Mouse (Mus musculus): Measurements from ENCODE around the gene Tmem211.

The Tmem211 gene

GRCm38 (mm10) chr5:113226632-113227102, at the start of gene Tmem211:
Gene Tmem211 (plus strand): TSS chr5:113226909.
- peak; percentile 89 for DNase-seq (ENCODE audit: extremely low spot score, low spot score)

DNA sequence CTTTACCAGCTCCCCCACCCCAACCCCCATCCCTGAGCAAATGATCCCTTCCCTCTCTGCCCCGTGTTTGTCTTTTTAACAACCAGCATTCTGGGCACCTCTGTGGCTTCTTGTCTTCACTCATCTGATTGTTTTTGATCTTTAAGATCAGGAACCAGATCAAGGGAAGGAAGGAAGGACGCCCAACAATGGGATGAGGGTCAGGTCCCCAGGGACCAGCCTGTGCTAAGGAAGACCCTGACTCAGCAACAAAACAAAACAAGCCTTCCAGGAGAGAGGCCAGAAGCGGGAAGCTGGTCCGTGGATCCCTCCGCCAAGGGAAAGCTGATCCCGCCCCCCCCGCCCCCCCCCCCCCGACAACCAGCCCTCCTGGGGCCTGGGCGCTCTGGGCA, 47.3 kb upstream of the Tmem211 start:
- no peak for DNase-seq (ENCODE audit: extremely low spot score, low spot score)

- peak; percentile 89 for DNase-seq (ENCODE audit: extremely low spot score, low spot score)
These were observed 46.6 kb upstream of the Tmem211 start for GRCm38 (mm10) chr5:113179843-113180682.

DNA sequence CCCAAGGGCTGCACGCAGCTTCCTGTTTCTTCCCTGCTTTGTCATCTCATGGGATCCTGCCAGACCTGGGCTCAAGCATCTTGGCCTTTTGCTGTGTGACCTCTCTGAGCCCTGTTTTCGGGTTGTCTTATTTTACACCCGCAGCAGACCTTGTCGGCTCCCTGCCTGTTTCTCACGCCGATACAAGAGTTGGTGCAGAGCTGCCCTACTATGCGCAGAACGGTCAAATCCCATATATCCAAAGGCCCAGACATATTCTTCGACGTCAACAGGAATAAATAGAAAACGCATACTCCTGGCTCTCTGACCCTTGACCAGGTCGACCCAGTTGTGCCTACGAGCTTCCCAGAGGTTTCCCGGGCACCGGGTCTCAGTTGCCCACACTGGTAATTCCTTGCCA, 46.0 kb upstream of the Tmem211 start:
- DNase-seq (ENCODE audit: extremely low spot score, low spot score): no peak

DNA sequence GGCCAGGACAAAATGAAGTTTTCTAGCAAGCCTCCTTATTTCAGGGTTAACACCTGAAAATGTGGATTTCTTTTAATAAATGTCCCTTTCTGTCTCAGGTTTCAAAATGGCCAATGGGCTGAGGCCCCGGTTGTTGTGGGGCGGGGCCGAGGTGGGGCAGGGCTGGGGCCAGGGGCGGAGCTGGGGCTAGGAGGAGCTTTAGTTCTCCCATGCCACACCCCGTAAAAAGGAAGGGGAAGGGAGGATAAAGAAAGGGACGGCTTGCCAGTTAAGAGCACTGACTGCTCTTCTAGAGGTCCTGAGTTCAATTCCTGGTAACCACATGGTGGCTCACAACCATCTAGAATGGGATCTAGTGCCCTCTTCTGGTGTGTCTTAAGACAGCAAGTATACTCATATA, 45.3 kb upstream of the Tmem211 start:
- no peak for DNase-seq (ENCODE audit: extremely low spot score, low spot score)

DNA sequence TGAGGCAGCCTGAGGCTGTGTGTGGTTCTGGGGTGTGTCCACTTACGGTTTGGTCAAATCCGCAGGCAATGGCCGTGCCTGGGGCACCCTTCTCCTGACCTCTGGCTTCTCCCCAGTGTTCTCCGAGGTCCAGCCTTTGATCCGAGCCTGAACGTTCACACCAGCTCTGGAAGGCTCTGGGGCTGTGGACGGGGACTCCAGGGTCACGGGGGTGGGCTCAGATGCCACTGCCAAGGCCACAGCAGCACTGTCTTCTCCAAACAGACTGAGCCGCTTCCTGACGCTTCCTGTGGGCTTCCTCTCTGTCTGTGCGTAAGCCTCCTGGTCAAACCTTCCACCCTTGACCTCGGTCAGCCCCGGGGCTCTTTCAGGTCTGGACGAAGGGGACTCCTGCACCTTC, 36.2 kb upstream of the Tmem211 start:
- no peak for DNase-seq (ENCODE audit: extremely low spot score, low spot score)

DNA sequence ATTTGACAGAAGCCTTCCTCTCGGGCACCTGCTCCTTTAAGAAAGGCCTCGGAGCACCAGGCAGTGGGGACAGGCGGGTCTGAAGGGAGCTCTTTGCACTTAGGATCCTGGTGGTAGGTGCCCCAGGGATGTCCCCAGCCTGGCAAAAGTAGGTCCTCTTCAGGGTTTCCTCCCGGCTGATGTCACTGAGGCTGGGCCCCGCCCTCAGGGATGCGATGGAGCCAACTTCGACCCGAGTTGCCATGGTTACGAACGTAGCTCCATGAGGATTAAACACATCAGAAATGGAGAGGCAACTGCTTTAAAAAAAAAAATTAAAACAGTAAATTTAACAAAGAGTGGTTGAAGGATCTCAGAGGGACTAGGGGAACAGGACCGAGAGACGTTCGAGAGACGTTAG, 34.8 kb upstream of the Tmem211 start:
- DNase-seq (ENCODE audit: extremely low spot score, low spot score): no peak

DNA sequence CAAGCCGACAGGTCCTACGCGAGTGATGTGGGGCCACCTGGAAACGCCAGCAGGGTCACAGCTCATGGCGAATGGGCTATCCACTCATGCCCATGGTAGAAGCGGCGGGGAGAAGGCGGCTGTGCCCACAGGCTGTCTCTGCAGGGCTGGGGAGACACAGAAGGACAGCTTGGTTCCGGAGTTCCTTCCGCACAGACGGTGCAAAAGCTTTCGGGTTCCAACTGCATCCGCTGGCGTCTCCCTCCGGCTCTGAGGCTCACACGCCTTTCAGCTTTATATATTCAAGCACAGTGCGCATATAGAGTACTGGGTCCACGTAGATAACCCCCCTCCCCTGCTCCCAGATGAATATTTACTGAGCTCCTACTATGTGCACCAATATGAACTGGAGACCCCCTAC, 32.9 kb upstream of the Tmem211 start:
- DNase-seq (ENCODE audit: extremely low spot score, low spot score): no peak

GRCm38 (mm10) chr5:113195451-113195850, 31.3 kb upstream of the Tmem211 start:
- DNase-seq (ENCODE audit: extremely low spot score, low spot score): no peak

GRCm38 (mm10) chr5:113195907-113196306, 30.8 kb upstream of the Tmem211 start:
- DNase-seq (ENCODE audit: extremely low spot score, low spot score): no peak

DNA sequence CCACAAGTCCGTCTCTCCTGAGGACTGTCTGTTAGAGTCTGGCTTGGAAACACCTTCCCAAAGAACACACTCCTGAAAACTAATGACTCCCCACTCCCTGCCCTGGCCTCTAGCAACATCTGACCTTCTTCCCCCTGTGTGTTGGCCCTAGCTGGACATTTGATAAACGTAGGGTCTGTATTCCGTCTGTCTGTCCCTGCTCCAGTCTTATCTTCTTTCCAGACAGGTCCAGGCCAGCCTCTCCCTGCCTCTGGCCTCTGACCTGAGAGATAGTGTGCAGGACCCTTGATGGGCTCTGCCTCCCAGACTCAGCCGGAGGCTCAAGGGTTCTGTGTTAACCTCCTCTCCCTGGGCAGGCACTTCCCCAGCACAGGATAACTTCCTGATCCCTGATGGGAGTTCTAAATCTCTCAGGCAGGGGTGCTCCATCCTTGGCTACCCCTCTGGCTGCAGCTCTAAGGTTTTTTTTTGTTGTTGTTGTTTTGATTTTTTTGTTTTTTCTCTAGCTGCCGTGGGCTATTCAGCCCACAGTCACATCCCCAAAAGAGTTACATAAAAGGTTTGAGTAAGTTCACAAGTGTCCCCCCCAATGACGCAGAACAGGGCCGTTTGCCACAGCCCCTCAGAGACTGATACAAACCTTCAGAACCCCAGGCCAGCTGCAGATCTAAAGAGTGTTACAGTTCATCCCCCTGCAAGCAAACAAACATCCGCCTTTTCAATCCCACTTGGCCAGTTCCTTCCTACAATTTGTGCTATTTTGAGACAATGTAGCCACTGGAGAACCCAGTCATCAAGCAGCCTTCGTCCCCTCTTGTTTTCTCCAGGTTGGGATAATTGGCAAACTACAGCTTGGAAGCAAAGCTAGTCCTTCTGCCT, 29.6 kb upstream of the Tmem211 start:
- DNase-seq (ENCODE audit: extremely low spot score, low spot score): no peak

DNA sequence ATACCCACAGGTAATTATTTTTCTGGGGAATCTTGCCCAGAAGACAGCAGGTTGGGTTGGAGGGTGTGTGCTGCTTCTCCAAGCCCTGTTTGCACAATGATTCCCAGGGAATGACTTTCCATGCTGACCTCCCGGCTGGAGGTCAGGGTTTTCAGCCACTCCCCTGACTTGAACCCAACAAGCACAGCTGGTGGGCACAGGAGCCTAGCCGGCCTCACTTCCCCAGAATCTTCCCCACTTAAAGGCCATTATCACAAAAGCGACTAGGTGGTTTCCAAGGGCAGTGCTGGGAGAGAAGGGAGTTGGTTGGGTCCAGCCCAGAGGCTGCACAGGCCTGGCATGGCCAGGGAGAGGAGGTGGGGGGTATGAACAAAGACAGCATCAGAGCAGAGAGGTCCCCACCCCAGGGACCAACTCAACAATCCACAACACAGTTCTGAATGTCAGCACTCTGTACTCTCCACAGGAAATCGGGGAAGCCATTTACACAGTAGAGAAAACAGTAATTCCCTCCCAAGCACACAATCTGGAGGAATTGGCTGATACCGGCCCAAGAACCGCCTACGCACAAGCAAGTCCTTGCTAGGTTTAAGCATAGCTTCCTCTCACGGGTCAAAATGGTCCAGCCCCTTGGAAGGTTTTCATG, 27.5 kb upstream of the Tmem211 start:
- no peak for DNase-seq (ENCODE audit: extremely low spot score, low spot score)

- DNase-seq (ENCODE audit: extremely low spot score, low spot score): no peak
These were observed 27.0 kb upstream of the Tmem211 start for GRCm38 (mm10) chr5:113199772-113200134.

DNA sequence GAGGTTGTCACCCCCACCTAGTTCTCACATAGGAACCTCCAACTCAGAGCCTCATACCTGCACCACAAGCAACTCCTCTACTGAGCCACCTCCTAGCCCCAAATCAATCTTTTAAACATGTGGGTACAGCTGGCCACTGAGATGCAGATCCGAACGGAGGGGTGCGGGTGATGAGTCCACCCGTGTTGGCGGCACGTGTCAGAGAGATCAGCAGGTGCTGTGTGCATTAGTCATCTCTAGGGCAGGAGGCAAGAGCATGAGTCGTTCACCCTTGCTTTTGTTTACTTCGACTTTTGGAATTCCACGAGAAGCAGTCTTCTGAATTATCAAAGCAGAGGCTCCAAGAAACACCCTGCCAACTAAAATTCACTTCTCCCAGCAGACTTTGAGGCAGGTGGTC, 22.5 kb upstream of the Tmem211 start:
- no peak for DNase-seq (ENCODE audit: extremely low spot score, low spot score)

DNA sequence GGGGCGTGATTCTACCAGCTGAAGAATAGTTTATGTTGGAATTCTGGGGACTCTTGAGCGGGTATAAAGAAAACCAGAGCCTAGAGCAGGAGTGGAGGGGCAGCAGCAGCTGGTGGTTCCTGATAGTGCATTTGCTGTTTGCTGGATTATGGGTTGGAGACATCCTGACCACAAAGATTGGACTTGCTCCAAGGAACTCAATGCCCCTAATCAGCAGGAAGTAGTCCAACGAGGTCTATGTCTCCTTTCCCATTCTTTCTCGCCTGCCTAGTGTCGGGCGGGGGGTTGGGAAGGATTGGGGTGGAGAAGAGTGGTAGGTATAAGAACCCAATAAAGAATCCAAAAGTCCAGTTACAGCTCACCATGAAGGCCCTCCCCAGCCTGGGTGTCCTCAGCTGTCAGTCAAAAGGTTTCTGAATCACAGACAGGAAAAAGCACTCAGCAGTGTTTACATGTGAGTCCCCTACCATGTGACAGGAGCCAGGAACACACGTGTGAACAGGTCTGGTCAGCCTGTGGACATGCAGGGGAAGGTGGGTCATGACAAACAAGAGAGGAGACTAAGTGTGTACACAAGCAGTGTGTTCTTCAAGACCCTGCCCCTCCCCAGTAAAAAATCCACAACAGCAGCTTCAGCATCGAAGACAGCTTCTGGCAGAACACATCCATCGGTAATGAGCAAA, 19.9 kb upstream of the Tmem211 start:
- no peak for DNase-seq (ENCODE audit: extremely low spot score, low spot score)

GRCm38 (mm10) chr5:113208048-113208447, 18.7 kb upstream of the Tmem211 start:
- no peak for DNase-seq (ENCODE audit: extremely low spot score, low spot score)

DNA sequence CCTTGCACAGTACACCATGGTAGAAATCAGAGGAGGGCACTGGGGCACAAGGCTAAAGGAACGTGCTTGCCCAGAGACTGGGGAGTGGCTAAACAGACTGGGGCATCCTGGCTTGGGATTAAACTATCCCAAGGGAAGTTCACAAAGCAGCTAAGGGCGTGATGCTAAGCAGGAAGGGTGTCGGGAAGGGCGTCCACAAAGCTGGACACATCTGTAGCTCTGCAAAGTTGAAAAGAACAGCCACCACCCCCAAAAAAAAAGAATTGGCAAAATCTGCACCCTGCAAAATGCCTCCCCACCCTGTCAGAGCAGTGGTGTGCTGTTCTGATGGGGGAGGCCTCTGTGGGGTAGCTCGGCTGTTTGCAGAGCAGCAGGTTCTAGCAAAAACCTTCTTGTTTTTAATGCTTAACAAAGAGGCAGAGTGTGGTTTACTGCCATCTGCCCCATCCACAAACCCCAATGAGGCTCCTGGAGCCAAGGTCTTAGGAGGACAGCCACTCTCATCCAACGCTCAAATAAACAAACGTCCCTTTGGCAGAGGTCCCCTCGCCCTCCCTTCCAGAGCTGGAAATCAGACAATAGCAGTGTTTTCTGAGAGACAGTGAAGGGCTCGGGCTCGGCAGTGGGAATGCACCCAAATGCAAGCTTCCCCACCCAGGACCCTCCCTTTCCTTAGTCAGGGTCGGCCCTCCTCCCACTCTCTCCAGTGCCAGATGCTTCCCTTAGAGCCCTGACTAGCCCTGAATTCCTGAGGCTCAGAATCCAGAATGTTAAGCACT, 17.9 kb upstream of the Tmem211 start:
- DNase-seq (ENCODE audit: extremely low spot score, low spot score): no peak

DNA sequence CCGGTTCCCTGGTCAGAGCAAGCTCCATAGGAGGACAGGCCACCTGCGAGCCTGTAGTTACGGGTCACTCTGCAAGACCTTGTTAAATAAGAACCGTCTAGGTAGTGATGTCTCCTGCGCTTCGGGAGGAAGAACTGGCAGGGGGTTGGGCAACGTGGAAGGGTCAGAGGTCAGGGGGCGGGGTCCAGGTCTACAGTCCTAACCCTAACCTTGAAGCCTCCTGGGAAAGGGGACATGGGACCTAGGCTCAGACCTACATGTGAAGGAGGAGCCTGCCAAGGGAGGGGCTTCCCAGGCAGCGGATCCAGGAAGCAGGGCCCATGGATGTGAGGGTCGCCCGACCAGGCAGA, 17.3 kb upstream of the Tmem211 start:
- DNase-seq (ENCODE audit: extremely low spot score, low spot score): no peak

DNA sequence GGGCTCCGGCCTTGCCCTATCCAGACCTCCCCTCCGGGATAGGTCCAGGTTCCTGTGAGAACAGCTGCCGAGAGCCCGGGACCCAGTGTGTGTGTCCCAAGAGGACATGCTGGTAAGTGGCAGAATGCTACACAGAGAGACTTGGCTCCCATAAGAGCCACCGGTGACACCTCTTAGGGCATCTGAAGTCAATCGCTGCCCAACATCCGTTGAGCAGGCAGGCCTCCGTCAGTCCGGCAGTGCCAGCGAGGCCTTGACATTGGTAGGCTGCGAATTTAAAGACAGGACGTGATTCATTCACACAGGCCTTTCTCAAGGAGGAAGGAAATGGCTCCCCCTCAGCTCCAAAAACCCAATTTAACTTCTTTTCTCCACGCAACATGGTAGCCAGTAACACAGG, 16.8 kb upstream of the Tmem211 start:
- DNase-seq (ENCODE audit: extremely low spot score, low spot score): no peak

- no peak for DNase-seq (ENCODE audit: extremely low spot score, low spot score)
These were observed 16.4 kb upstream of the Tmem211 start for GRCm38 (mm10) chr5:113210314-113210713.

Measured in neural tube, embryonic 10.5 days (tissue).